Mouse (Mus musculus): ENCODE data around the gene Sp7. TPM values are rescaled to one million over a fixed set of nuclear protein-coding genes. Genes with fewer than 3 reads are reported as not detected.

Gene Sp7
- polyA plus RNA-seq, 1 experiment: not detected

- WGBS: 38% methylated on average over 8 of the region's 8 CpGs
Measured at GRCm38 (mm10) chr15:102326892-102327291, 40.1 kb downstream of the Sp7 start.

GRCm38 (mm10) chr15:102326022-102326576, 40.9 kb downstream of the Sp7 start, which contains the start of gene Pfdn5:
TSS of gene Pfdn5 (plus strand) at chr15:102326116.
- under 1% methylated on average over 40 of the region's 40 CpGs for WGBS
- TF ChIP-seq POLR2A (IDR thresholded peaks at IDR 0.05; ENCODE audit: low read depth, low read length): peak; percentile 37
- TF ChIP-seq CTCF (IDR thresholded peaks at IDR 0.05; ENCODE audit: extremely low read depth, insufficient read length, insufficient replicate concordance, low read depth, low read length): peak; percentile 38; the same call in 1 of the 2 replicates
- H3K36me3 ChIP-seq (ENCODE audit: control insufficient read depth, insufficient read depth, low read length): peaks cover 9% of the 10 kb centered on the region
- H3K27me3 ChIP-seq (ENCODE audit: control insufficient read depth, insufficient read depth, low read length): no peaks in the 10 kb centered on the region
- peaks cover 5% of the 10 kb centered on the region; the same call in 1 of the 2 replicates for H3K4me1 ChIP-seq (ENCODE audit: control insufficient read depth, insufficient read depth, insufficient read length, low read length)
- H3K27ac ChIP-seq (ENCODE audit: insufficient read depth, low read depth, low read length): peak within 1 kb of the TSS; percentile 62; the same call in 1 of the 2 replicates
- H3K4me3 ChIP-seq (ENCODE audit: low read depth, low read length): peak within 1 kb of the TSS; percentile 69

More at GRCm38 (mm10) chr15:102326892-102327291, 40.1 kb downstream of the Sp7 start:
- Histone ChIP-seq H3K27ac (ENCODE audit: insufficient read depth, low read depth, low read length) (no peak overlapping the region), H3K36me3 (ENCODE audit: control insufficient read depth, insufficient read depth, low read length) (peaks cover 9% of the 10 kb centered on the region), H3K4me3 (ENCODE audit: low read depth, low read length) (peak overlapping the region; percentile 69; the same call in 1 of the 2 replicates), H3K4me1 (ENCODE audit: control insufficient read depth, insufficient read depth, insufficient read length, low read length) (peaks cover 5% of the 10 kb centered on the region; the same call in 1 of the 2 replicates), H3K27me3 (ENCODE audit: control insufficient read depth, insufficient read depth, low read length) (no peaks in the 10 kb centered on the region)
- TF ChIP-seq POLR2A (IDR thresholded peaks at IDR 0.05; ENCODE audit: low read depth, low read length) (no peak), CTCF (IDR thresholded peaks at IDR 0.05; ENCODE audit: extremely low read depth, insufficient read length, insufficient replicate concordance, low read depth, low read length) (no peak)

GRCm38 (mm10) chr15:102324654-102325473, 42.1 kb downstream of the Sp7 start:
- H3K4me3 ChIP-seq (ENCODE audit: low read depth, low read length): peak overlapping the region; percentile 22; the same call in 1 of the 2 replicates
- no peak for TF ChIP-seq POLR2A (IDR thresholded peaks at IDR 0.05; ENCODE audit: low read depth, low read length)
- no peak for TF ChIP-seq CTCF (IDR thresholded peaks at IDR 0.05; ENCODE audit: extremely low read depth, insufficient read length, insufficient replicate concordance, low read depth, low read length)
- H3K36me3 ChIP-seq (ENCODE audit: control insufficient read depth, insufficient read depth, low read length): peaks cover 6% of the 10 kb centered on the region
- no peak overlapping the region for H3K27ac ChIP-seq (ENCODE audit: insufficient read depth, low read depth, low read length)
- WGBS: 59% methylated on average over 12 of the region's 12 CpGs
- peaks cover 5% of the 10 kb centered on the region; the same call in 1 of the 2 replicates for H3K4me1 ChIP-seq (ENCODE audit: control insufficient read depth, insufficient read depth, insufficient read length, low read length)
- H3K27me3 ChIP-seq (ENCODE audit: control insufficient read depth, insufficient read depth, low read length): no peaks in the 10 kb centered on the region

DNA sequence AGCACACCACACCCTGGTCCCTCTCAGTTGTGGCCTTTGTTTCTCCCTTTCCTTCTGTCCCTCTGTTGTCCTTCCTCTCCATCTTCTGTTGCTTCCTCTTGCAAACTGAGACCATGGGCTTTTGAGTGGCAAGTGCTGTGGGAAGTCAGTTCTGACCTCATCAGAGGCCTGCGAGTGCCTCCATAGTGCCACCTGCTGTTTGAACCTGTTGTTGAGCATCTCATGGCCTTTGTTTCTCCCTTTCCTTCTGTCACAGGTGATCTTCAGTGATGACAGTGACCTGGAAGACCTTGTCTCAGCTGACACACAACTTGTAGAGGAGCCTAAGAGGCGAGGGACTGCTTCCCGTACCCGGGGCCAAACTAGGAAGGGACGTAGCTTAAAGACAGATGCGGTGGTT, 50.7 kb downstream of the Sp7 start:
- 85% methylated on average over 6 of the region's 6 CpGs for whole genome bisulfite sequencing
- H3K27ac ChIP-seq (ENCODE audit: insufficient read depth, low read depth, low read length): no peak overlapping the region
- H3K36me3 ChIP-seq (ENCODE audit: control insufficient read depth, insufficient read depth, low read length): peaks cover 13% of the 10 kb centered on the region
- no peaks in the 10 kb centered on the region for H3K27me3 ChIP-seq (ENCODE audit: control insufficient read depth, insufficient read depth, low read length)
- peak; percentile 73; the same call in 1 of the 2 replicates for TF ChIP-seq CTCF (IDR thresholded peaks at IDR 0.05; ENCODE audit: extremely low read depth, insufficient read length, insufficient replicate concordance, low read depth, low read length)
- no peak for TF ChIP-seq POLR2A (IDR thresholded peaks at IDR 0.05; ENCODE audit: low read depth, low read length)
- H3K4me1 ChIP-seq (ENCODE audit: control insufficient read depth, insufficient read depth, insufficient read length, low read length): no peaks in the 10 kb centered on the region
- H3K4me3 ChIP-seq (ENCODE audit: low read depth, low read length): no peak overlapping the region

- 93% methylated on average over 8 of the region's 8 CpGs for WGBS
- peaks cover 11% of the 10 kb centered on the region for H3K36me3 ChIP-seq (ENCODE audit: control insufficient read depth, insufficient read depth, low read length)
- H3K4me3 ChIP-seq (ENCODE audit: low read depth, low read length): no peak overlapping the region
- H3K27me3 ChIP-seq (ENCODE audit: control insufficient read depth, insufficient read depth, low read length): no peaks in the 10 kb centered on the region
- TF ChIP-seq CTCF (IDR thresholded peaks at IDR 0.05; ENCODE audit: extremely low read depth, insufficient read length, insufficient replicate concordance, low read depth, low read length): no peak
- TF ChIP-seq POLR2A (IDR thresholded peaks at IDR 0.05; ENCODE audit: low read depth, low read length): no peak
- H3K4me1 ChIP-seq (ENCODE audit: control insufficient read depth, insufficient read depth, insufficient read length, low read length): 0 out of 2 replicates have a peak, but pooled peaks cover 2% of the 10 kb centered on the region
- H3K27ac ChIP-seq (ENCODE audit: insufficient read depth, low read depth, low read length): no peak overlapping the region
Measured at GRCm38 (mm10) chr15:102315292-102315691, 51.7 kb downstream of the Sp7 start.

- TF ChIP-seq CTCF (IDR thresholded peaks at IDR 0.05; ENCODE audit: extremely low read depth, insufficient read length, insufficient replicate concordance, low read depth, low read length) (no peak), POLR2A (IDR thresholded peaks at IDR 0.05; ENCODE audit: low read depth, low read length) (no peak)
- Histone ChIP-seq H3K36me3 (ENCODE audit: control insufficient read depth, insufficient read depth, low read length) (peaks cover 7% of the 10 kb centered on the region), H3K27ac (ENCODE audit: insufficient read depth, low read depth, low read length) (no peak overlapping the region), H3K4me3 (ENCODE audit: low read depth, low read length) (no peak overlapping the region), H3K4me1 (ENCODE audit: control insufficient read depth, insufficient read depth, insufficient read length, low read length) (0 out of 2 replicates have a peak, but pooled peaks cover 2% of the 10 kb centered on the region), H3K27me3 (ENCODE audit: control insufficient read depth, insufficient read depth, low read length) (no peaks in the 10 kb centered on the region)
Measured at GRCm38 (mm10) chr15:102311489-102311888, 55.5 kb downstream of the Sp7 start.

Data from small intestine, adult 2 months (tissue).